Mouse (Mus musculus) spleen, postnatal 0 days (tissue): ENCODE data around the gene Tbce. TPM values are rescaled to one million over a fixed set of nuclear protein-coding genes. Genes with fewer than 3 reads are reported as not detected.

Experiments used
- polyA plus RNA-seq: library from polyadenylated mRNA; unstranded; fragments of >200 nt; fragmentation: Nextera tagmentation; extraction: Ambion mirVana; gene quantifications from 2 replicates; pipeline ENCODE4 v1.2.1, GENCODE M21; 2015

Gene Tbce
- polyA plus RNA-seq, result 44.6 and 45.2 TPM in 2 replicates

DNA sequence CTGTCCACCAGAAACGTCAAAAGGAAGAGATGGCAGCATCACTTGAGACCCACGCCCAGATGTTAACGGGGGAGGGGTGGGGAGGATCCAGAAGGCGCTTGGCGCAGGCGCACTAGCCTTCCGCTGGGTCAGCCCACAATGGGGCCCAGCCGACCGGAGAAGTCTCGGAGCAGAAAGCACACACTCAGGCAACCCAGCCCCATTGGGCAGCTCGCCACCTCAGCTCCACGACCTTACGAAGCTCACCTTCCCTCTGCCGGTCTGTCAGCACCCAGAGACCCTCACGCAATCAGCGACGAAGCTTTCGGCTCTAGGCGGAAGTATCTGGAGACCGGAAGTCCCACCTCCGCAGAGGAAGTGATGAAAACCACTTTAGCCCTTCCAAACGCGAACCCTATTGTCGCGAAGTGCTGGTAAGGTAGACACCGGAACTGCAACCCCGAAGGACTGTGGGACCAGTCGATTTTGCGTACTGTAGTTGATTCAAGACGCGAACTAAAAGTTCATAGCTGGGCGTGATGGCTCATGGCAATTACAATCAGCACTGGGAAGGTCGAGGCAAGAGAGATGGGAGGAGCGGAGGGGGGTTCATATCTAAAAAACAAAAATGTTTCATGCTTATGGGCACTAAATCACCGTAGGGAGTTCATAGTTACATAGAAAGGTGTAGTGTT lies at the start of gene Tbce:
Gene Tbce, minus strand, starts transcription at position 347 of the 674 bp plus-strand sequence.

DNA sequence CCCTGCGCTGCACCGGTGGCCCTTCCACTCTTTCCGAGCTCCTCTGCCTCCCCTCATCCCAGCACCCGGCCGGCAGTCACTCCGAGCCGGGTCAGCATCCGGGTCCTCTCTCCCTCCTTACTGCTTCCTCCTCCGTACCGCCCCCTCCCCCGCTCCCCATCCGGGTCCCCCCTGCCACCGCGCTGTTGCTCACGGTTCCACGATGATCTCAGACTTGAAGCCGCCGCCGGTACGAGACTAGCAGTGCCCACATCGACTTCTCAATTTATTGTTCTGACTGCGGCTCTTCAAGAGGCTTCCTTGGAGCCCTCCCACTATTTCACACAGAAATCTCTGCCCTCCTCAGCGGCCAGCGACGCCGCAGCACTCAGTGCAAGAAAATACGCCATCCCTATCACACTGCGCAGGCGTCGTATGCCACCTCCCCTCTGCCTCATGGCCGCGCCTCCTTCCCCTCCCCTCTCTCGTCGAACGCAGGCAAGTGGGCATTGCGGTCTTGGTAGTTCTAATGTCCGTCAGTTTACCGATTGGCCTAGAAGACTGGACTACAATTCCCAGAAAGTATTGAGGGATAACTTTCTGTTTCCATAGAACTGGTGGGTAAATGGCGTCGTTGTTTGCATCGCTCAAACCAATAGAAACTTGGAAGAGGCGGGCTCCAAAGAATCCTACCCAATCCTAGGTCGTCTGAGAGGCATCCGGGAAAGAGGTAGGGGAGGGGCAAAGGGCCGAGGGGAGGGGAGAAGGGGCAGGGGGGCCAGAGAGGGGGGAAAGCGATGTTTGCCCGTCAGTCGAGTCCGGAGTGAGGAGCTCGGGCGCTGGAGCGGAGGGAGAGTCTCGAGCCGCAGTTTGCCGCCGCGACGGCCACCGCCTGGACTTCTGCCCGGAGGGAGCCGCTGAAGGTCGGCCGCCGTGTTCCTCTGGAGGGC lies 23.8 kb upstream of the Tbce start, which contains the start of the genes Arid4b and Ggps1:
Gene Arid4b, plus strand, starts transcription at position 220 of the 929 bp plus-strand sequence.
Gene Ggps1, minus strand, starts transcription at position 476 of the 929 bp plus-strand sequence.

DNA sequence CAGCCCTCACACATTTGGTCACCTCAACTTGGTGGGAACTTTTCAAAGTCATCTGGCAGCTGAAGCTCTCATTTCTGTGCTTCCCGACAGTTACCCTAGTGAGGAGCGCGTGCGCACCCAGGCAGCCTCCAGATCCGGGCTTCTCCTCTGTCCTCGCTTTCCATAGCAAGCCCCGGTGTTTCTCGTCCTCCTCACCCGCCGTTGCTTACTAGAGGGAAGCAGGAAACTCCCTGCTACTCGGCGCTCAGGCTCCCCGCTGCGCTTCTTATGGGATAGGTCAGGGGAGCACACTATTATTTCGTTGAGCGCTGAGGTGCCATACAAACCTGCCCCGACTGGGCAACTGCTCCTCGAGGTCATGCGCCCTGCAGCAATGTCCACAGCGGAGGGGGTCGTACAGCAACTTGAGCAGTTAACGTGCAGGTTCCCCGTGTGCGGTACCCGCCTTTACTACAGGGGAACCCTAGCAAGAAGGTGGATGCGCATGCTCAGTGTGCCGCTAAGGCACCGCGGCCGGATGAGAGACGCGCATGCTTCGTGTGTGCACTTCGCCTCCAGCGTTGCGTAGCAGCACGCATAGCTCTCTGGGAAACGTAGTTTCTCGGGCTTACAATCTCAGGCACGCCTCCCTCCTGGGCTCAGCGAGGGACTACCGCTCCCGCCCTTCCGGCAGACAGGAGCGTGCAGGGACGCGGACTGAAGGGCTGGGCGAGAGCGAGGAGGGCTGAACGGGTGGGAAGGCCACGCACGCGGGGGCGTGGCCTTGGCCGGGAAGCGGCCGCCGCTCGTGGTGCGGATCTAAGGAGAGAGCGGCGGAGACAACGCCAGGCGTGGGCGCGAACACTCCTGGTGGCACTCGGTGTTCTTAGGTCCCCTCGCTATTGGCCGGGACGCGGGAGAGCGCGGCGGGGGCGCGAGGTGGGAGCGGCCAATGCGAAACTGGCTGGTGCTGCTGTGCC lies 85.3 kb downstream of the Tbce start, which contains the start of gene B3galnt2:
Gene B3galnt2, plus strand, starts transcription at position 596 of the 959 bp plus-strand sequence.

Other genes starting within 250 kb of the Tbce start
- 26.4 and 28.2 TPM in 2 replicates for gene B3galnt2, start 85.2 kb downstream of the Tbce start, polyA plus RNA-seq
- 47.0 and 49.5 TPM in 2 replicates for gene Arid4b, start 23.6 kb upstream of the Tbce start, polyA plus RNA-seq
- 18.5 and 22.4 TPM in 2 replicates for gene Ggps1, start 23.9 kb upstream of the Tbce start, polyA plus RNA-seq